Mouse (Mus musculus) embryonic fibroblast, embryonic 13.5 days (primary cell): ENCODE data around the gene Otud7b.

Experiments used
- CTCF ChIP-seq: IDR thresholded peaks from 2 replicates; pipeline ENCODE4 v1.5.1; 2011; ENCODE audit warnings: mild to moderate bottlenecking, control low read depth, low read length, moderate library complexity, borderline replicate concordance; ENCODE audit not compliant: insufficient read depth
- POLR2A ChIP-seq: IDR thresholded peaks from 2 replicates; pipeline ENCODE4 v1.6.1; 2011; ENCODE audit warnings: low read depth, mild to moderate bottlenecking, control low read depth, low read length, moderate library complexity

- no peak for TF ChIP-seq POLR2A
- no peak for TF ChIP-seq CTCF
Observed at GRCm38 (mm10) chr3:96066741-96067140, 37.6 kb upstream of the Otud7b start.
